20 mouse cellular contexts compared by ENCODE assay signal in the genomic region with DNA sequence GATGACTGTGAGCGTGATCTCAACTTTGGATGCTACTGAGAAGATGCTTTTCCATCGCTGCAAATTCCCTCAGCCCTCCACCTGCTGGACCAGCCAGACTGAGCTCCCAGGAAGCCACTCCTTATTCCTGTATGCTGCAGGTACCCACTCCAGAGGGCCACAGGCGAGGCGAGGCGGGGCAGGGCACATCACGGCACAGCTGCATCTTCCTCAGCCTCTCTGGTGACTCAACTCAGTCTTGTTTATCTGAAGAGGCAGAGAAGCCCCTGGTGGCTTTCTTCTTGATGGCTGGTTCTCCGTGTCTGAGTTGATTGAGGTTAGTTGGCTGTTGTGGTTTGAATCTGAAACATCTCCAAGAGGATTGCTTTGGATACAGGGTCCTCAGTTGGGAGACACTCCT. TPM values are rescaled to one million over a fixed set of nuclear protein-coding genes. Genes with fewer than 3 reads are reported as not detected.
A peak's percentile ranks its signal among the peaks of the same experiment; 100 is the strongest.
DNase-seq lines count a peak whose midpoint lies in the region; ATAC-seq and TF ChIP-seq lines count a peak whose summit lies in the region.
"Had no signal": no experiment of that assay in that cellular context is flagged by ENCODE, and none has a peak within 500 bp of the region (broad histone marks: within the 10 kb centered on the region; RNA-seq: fewer than 3 reads in every experiment).

No protein-coding gene starts in this region.

- dilution Hi-C loops in CH12.LX (cut with MboI; ENCODE audit: extremely low pct_ligation_motif_present, extremely low pct_unique_long_range_greater_than_20kb, low sequenced_read_pairs): no loop called here

- no peak overlapping the region for H3K4me3 ChIP-seq in heart, embryonic 10.5 days
- H3K4me3 ChIP-seq in heart, embryonic 11.5 days (ENCODE audit: low read depth, low read length): no peak overlapping the region
- no peak overlapping the region for H3K4me3 ChIP-seq in testis, adult 2 months (ENCODE audit: control insufficient read depth, low read depth, low read length)
- H3K4me3 ChIP-seq in CH12.LX (replicated peaks in 1 of 3; ENCODE audit: low read depth in 2 of 3, low read length in 2 of 3, poor library complexity in 1 of 3): peak overlapping the region in 1 of 3 experiments; percentile 14
- H3K4me3 ChIP-seq in embryonic facial prominence, embryonic 10.5 days: no peak overlapping the region
- H3K4me3 ChIP-seq: embryonic facial prominence, embryonic 12.5 days; forebrain, embryonic 12.5 days; gastrocnemius, adult 2 months had no signal

- no peak for TF ChIP-seq POLR2A in testis, adult 2 months (IDR thresholded peaks at IDR 0.05; ENCODE audit: control insufficient read depth, low read depth, low read length)
- no peak for TF ChIP-seq POLR2A in CH12.LX (IDR thresholded peaks at IDR 0.05; ENCODE audit: low read depth, low read length)

- no peaks in the 10 kb centered on the region for H3K36me3 ChIP-seq in heart, embryonic 10.5 days
- no peaks in the 10 kb centered on the region for H3K36me3 ChIP-seq in heart, embryonic 11.5 days (ENCODE audit: control insufficient read depth, insufficient read depth, low read length)
- no peaks in the 10 kb centered on the region for H3K36me3 ChIP-seq in testis, adult 2 months (ENCODE audit: control insufficient read depth, insufficient read depth, low read length)
- H3K36me3 ChIP-seq in CH12.LX (replicated peaks in 1 of 2; ENCODE audit: control insufficient read depth in 1 of 2, insufficient read depth in 1 of 2, low read length in 1 of 2): no peaks in the 10 kb centered on the region
- no peaks in the 10 kb centered on the region for H3K36me3 ChIP-seq in embryonic facial prominence, embryonic 10.5 days (replicated peaks)
- H3K36me3 ChIP-seq: embryonic facial prominence, embryonic 12.5 days; forebrain, embryonic 12.5 days had no signal

- H3K79me2 ChIP-seq in CH12.LX (replicated peaks; ENCODE audit: control insufficient read depth, extremely low read depth, insufficient read depth, poor library complexity, severe bottlenecking): no peaks in the 10 kb centered on the region

- no peak overlapping the region for H3K9ac ChIP-seq in heart, embryonic 11.5 days (ENCODE audit: low read depth, low read length)
- H3K9ac ChIP-seq in CH12.LX (ENCODE audit: insufficient read depth, low read depth): no peak overlapping the region
- H3K9ac ChIP-seq: embryonic facial prominence, embryonic 12.5 days; forebrain, embryonic 12.5 days; forebrain, postnatal 0 days; hindbrain, embryonic 14.5 days had no signal

- H3K9me3 ChIP-seq in heart, embryonic 10.5 days: no peaks in the 10 kb centered on the region
- no peaks in the 10 kb centered on the region for H3K9me3 ChIP-seq in heart, embryonic 11.5 days (replicated peaks; ENCODE audit: control insufficient read depth, low read length)
- H3K9me3 ChIP-seq in CH12.LX (replicated peaks; ENCODE audit: low read length): peaks cover 17% of the 10 kb centered on the region
- H3K9me3 ChIP-seq in embryonic facial prominence, embryonic 10.5 days: no peaks in the 10 kb centered on the region

- ATAC-seq in heart, embryonic 11.5 days (replicated peaks; ENCODE audit: insufficient number of reproducible peaks, low FRiP score, low TSS enrichment): no peak
- ATAC-seq: forebrain, postnatal 0 days had no signal

- peak overlapping the region; percentile 16; the same call in 1 of the 2 replicates for H3K27ac ChIP-seq in heart, embryonic 10.5 days
- no peak overlapping the region for H3K27ac ChIP-seq in heart, embryonic 11.5 days (ENCODE audit: low read depth, low read length)
- peak overlapping the region; percentile 27 for H3K27ac ChIP-seq in testis, adult 2 months (ENCODE audit: control insufficient read depth, insufficient read depth, low read depth, low read length)
- H3K27ac ChIP-seq in CH12.LX (ENCODE audit: insufficient read depth, low read depth): peak overlapping the region; percentile 34
- peak overlapping the region; percentile 10; the same call in 1 of the 2 replicates for H3K27ac ChIP-seq in embryonic facial prominence, embryonic 10.5 days (replicated peaks)
- H3K27ac ChIP-seq: embryonic facial prominence, embryonic 12.5 days; forebrain, embryonic 12.5 days; gastrocnemius, adult 2 months; hindbrain, embryonic 14.5 days had no signal

- no peak for TF ChIP-seq RAD21 in CH12.LX (IDR thresholded peaks at IDR 0.05; ENCODE audit: low read depth, low read length)

- H3K4me1 ChIP-seq in heart, embryonic 10.5 days: peaks cover 56% of the 10 kb centered on the region
- H3K4me1 ChIP-seq in heart, embryonic 11.5 days (ENCODE audit: control insufficient read depth, insufficient read depth, low read length): peaks cover 33% of the 10 kb centered on the region
- H3K4me1 ChIP-seq in testis, adult 2 months (ENCODE audit: control insufficient read depth, insufficient read depth, low read length): peaks cover 6% of the 10 kb centered on the region
- H3K4me1 ChIP-seq in CH12.LX (ENCODE audit: control insufficient read depth in 1 of 2, insufficient read depth in 2 of 2): peaks cover 52 to 80% of the 10 kb centered on the region in 2 experiments
- peaks cover 49% of the 10 kb centered on the region for H3K4me1 ChIP-seq in embryonic facial prominence, embryonic 10.5 days

- TF ChIP-seq CTCF in testis, adult 2 months (IDR thresholded peaks at IDR 0.05; ENCODE audit: control insufficient read depth, insufficient read depth, insufficient replicate concordance, low read depth, low read length): no peak
- TF ChIP-seq CTCF in CH12.LX (conservative IDR thresholded peaks at IDR 0.05 in 1 of 2, IDR thresholded peaks at IDR 0.05 in 1 of 2; ENCODE audit: low read depth in 2 of 2, low read length in 2 of 2): peak in 1 of 2 experiments; percentile 8; a peak in 1 of 4 replicates

- DNase-seq in heart, embryonic 10.5 days (ENCODE audit: low spot score): no peak
- no peak for DNase-seq in testis, postnatal 14 days (ENCODE audit: low spot score)
- DNase-seq in CH12.LX (ENCODE audit: extremely low read depth): peak; percentile 67
- no peak for DNase-seq in embryonic facial prominence, embryonic 10.5 days (ENCODE audit: low spot score)
- DNase-seq in adrenal gland, postnatal 25 days: no peak
- DNase-seq: adrenal gland, adult 8-10 months; cerebellum, adult 11 months; cerebellum, adult 8-10 months; cerebellum, postnatal 14 days; embryo, embryonic 11 days; forebrain, postnatal 0 days; gastrocnemius, adult 2 months; gastrocnemius, postnatal 25 days; heart, postnatal 10 days; heart, postnatal 4 days had no signal

- 66% methylated on average over 7 of the region's 7 CpGs for WGBS in heart, embryonic 10.5 days
- 56% methylated on average over 7 of the region's 7 CpGs for WGBS in heart, embryonic 11.5 days (ENCODE audit: insufficient replicate concordance)
- WGBS in embryonic facial prominence, embryonic 10.5 days: 76% methylated on average over 7 of the region's 7 CpGs

- TF ChIP-seq EP300 in CH12.LX (IDR thresholded peaks at IDR 0.05; ENCODE audit: low read length): peak; percentile 68

- H3K4me2 ChIP-seq in heart, embryonic 11.5 days: no peak overlapping the region
- H3K4me2 ChIP-seq in CH12.LX (ENCODE audit: insufficient read depth, low read depth, poor library complexity, severe bottlenecking): no peak overlapping the region
- H3K4me2 ChIP-seq: embryonic facial prominence, embryonic 12.5 days; forebrain, embryonic 12.5 days; hindbrain, embryonic 14.5 days had no signal

- in situ Hi-C loops in CH12.LX (cut with MboI; ENCODE audit: low pct_ligation_motif_present, low pct_unique_long_range_greater_than_20kb, low sequenced_read_pairs): no loop called here

- H3K27me3 ChIP-seq in heart, embryonic 10.5 days (ENCODE audit: insufficient read depth, poor library complexity, severe bottlenecking): peaks cover 18% of the 10 kb centered on the region; the same call in 1 of the 2 replicates
- peaks cover 2% of the 10 kb centered on the region; the same call in 1 of the 2 replicates for H3K27me3 ChIP-seq in heart, embryonic 11.5 days (ENCODE audit: control insufficient read depth, insufficient read depth, low read length)
- H3K27me3 ChIP-seq in testis, adult 2 months (ENCODE audit: control insufficient read depth, insufficient read depth, low read length): no peaks in the 10 kb centered on the region
- H3K27me3 ChIP-seq in CH12.LX (replicated peaks): no peaks in the 10 kb centered on the region
- H3K27me3 ChIP-seq in embryonic facial prominence, embryonic 10.5 days (replicated peaks; ENCODE audit: low read depth, poor library complexity, severe bottlenecking): peaks cover 9% of the 10 kb centered on the region; the same call in 1 of the 2 replicates
- H3K27me3 ChIP-seq: embryonic facial prominence, embryonic 12.5 days; forebrain, embryonic 12.5 days had no signal

TF ChIP-seq in CH12.LX, 34 proteins besides CTCF, POLR2A, EP300 and RAD21 (continues in another document):
- TF ChIP-seq TBP (conservative IDR thresholded peaks at IDR 0.05; ENCODE audit: low read depth, low read length) (no peak), ELF1 (IDR thresholded peaks at IDR 0.05; ENCODE audit: low read depth, low read length) (no peak; the same call in 1 of the 2 replicates), MAX (IDR thresholded peaks at IDR 0.05; ENCODE audit: low read length) (no peak), MXI1 (IDR thresholded peaks at IDR 0.05; ENCODE audit: low read depth, low read length) (0 out of 2 replicates have a peak, but pooled peaks have one; percentile 44), ZMIZ1 (IDR thresholded peaks at IDR 0.05; ENCODE audit: low read depth, low read length) (no peak), CHD2 (IDR thresholded peaks at IDR 0.05; ENCODE audit: low read length) (no peak), TCF12 (IDR thresholded peaks at IDR 0.05; ENCODE audit: low read depth, low read length) (peak; percentile 84; the same call in 1 of the 2 replicates)

RNA-seq across cellular contexts. Expression of gene Atp2a3, which starts 12.7 kb away (rescaled TPM):
- polyA plus RNA-seq in heart, embryonic 10.5 days (2016; fragmentation: Nextera tagmentation; extraction: Ambion mirVana): 3.4 and 4.1 TPM in 2 replicates
- 2.1 and 2.9 TPM in 2 replicates for polyA plus RNA-seq in heart, embryonic 11.5 days (2014; fragmentation: Nextera tagmentation; extraction: Ambion mirVana)
- polyA plus RNA-seq in testis, adult 2 months (2012; rRNA removed): 4.8 and 4.9 TPM in 2 replicates
- 136 and 218 TPM in 2 replicates for total RNA-seq in CH12.LX (2012; rRNA removed)
- total RNA-seq in CH12.LX (2014; rRNA removed): 44.1 and 61.4 TPM in 2 replicates
- 255 and 279 TPM in 2 replicates for polyA plus RNA-seq in CH12.LX (2012; ENCODE audit: insufficient read length, low read depth)
- 1.3 and 1.4 TPM in 2 replicates for polyA plus RNA-seq in embryonic facial prominence, embryonic 10.5 days (2016; fragmentation: Nextera tagmentation; extraction: Ambion mirVana)
- total RNA-seq in adrenal gland, postnatal 25 days (2021): 5.4 and 6.3 TPM in 2 replicates

RNA-seq across cellular contexts. Expression of gene P2rx1, which starts 50.6 kb away (rescaled TPM):
- 2.6 and 4.8 TPM in 2 replicates for polyA plus RNA-seq in heart, embryonic 10.5 days (2016; fragmentation: Nextera tagmentation; extraction: Ambion mirVana)
- 2.9 and 4.0 TPM in 2 replicates for polyA plus RNA-seq in heart, embryonic 11.5 days (2014; fragmentation: Nextera tagmentation; extraction: Ambion mirVana)
- 0.44 and 6.8 TPM in 2 replicates for polyA plus RNA-seq in testis, adult 2 months (2012; rRNA removed)
- 12.3 and 21.5 TPM in 2 replicates for total RNA-seq in CH12.LX (2012; rRNA removed)
- 15.9 and 18.9 TPM in 2 replicates for total RNA-seq in CH12.LX (2014; rRNA removed)
- polyA plus RNA-seq in CH12.LX (2012; ENCODE audit: insufficient read length, low read depth): 22.8 and 23.3 TPM in 2 replicates
- polyA plus RNA-seq in embryonic facial prominence, embryonic 10.5 days (2016; fragmentation: Nextera tagmentation; extraction: Ambion mirVana): 0.79 and 1.0 TPM in 2 replicates
- total RNA-seq in adrenal gland, postnatal 25 days (2021): 0.15 TPM in 1 of 2 replicates, not detected in the other

Comparison
In these comparisons a context has a peak if more than half of its experiments do, and no peak if none do; other contexts are left out.
1. RNA of gene Atp2a3, which starts 12.7 kb away (polyA plus RNA-seq): 255 to 279 TPM in CH12.LX; 4.8 to 4.9 TPM in testis, adult 2 months, 3.4 to 4.1 TPM in heart, embryonic 10.5 days, 2.1 to 2.9 TPM in heart, embryonic 11.5 days and 1.3 to 1.4 TPM in embryonic facial prominence, embryonic 10.5 days; every median in the first group is over 10 times any median in the second.